Mouse (Mus musculus): ENCODE results near the gene Tcp10a.
"Not testable (repeated sequence)": the region's sequence is repeated elsewhere in the genome, so short reads cannot be mapped to it uniquely, and the experiment has no call there.

Gene Tcp10a

DNA sequence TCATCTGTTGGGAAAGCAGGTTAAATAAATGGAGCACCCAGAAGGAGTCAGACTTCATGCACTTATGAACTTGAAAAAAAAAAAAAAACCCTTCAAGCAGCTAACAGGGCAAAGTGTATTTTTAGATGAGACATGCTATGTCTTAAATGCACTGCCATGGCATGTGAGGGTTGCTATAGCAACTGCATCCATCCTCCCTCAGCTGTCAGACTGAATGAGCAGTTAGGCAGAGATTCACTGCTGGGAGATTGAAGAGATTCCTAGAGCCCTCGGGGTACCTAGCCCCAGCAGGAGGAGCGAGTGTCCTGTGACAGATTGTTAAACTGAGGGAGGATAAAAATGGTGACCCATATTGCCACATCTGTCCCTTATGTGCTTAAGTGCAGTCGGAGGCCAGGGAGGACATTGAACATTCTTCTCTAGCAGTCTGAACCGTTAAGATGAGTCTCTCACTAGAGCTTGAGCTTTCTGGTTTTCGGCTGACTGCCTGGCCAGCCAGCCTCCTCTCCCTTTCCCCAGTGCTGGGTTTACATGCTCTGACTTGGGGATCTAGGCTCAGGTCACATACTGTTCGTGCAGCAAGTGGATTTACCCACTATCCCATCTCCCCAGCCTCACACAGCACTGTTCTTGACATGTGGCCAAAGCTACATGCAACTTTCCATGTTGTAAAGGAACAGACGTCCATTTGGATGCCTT is 42.4 kb downstream of the Tcp10a start:
- DNase-seq (ENCODE audit: low spot score in 2 of 2), result not testable (repeated sequence)

DNA sequence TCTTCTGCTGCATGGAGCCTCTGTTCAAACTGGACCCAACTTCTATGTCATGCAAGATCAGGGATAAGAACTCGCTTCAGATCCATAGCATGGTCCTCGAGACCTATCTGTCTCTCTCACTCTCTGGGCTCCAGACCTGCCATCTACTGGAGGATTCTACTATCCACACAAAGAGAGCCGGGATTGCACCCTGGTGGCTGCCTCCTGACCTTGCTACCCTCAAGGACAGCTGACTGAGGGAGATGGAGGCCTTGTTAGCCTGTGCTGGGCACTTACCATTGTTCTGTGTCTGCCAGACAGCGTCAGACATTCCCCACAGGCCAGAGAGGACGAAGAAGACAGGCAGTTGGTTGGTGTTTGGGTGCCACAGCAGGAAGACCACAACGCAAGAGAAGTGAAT is 45.0 kb downstream of the Tcp10a start:
- not testable (repeated sequence) for DNase-seq (ENCODE audit: low spot score in 2 of 2)

DNA sequence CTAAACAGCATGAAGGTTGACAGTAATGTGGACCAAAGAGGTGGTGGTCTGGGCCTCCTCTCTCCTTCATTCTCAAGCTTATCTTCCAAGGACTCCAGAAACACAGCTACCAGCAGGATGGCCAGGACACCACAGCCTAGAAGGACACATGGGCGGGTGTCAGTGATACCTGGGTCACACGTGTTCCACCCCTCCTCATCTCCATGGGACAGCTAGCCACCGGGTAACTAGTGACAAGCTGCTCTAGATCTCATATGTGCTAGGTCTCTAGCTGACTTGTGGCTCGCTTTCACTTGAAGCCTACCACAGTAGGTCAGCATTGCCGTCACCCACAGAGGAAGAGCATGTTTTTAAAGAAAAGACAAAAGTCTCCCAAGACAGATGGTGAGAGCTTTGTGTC is 47.4 kb downstream of the Tcp10a start, which contains the start of gene Gm49630:
Gene Gm49630, minus strand, starts transcription at position 101 of the 400 bp plus-strand sequence.
- not testable (repeated sequence) for DNase-seq (ENCODE audit: low spot score in 2 of 2)

DNA sequence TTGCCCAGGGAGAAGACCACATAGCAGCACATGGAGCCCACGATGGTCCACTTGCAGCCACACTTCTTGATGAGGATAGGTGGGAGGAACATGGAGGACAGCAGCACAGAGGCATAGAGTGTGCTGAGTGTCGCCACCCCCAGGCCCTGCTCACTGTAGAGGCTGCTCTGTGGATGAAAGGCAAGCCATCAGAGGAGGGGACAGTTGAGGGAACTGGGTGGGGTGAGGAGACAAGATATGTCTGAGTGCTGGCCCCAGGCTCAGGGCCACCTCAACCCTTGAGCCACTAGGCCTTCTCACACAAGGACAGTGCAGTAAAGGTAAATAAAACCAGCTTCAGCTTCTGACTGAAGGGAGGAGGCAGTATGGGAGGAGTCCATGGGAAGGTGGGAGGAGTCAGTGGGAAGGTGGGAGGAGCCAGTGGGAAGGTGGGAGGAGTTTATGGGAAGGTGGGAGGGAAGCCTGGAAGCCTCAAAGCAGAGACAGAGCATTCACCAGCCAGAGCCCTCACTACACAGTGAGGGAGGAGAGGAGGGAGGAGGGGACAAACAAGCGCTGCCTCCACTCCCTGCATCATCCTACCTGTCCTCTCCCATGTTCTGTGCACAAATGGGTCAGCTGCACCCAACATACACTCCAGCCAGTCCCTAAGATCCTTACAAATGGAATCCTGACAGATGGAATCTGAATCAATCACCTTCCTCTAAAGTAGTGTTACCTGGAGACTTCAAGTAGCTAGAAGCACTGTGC is 52.7 kb downstream of the Tcp10a start:
- not testable (repeated sequence) for DNase-seq (ENCODE audit: low spot score in 2 of 2)

DNA sequence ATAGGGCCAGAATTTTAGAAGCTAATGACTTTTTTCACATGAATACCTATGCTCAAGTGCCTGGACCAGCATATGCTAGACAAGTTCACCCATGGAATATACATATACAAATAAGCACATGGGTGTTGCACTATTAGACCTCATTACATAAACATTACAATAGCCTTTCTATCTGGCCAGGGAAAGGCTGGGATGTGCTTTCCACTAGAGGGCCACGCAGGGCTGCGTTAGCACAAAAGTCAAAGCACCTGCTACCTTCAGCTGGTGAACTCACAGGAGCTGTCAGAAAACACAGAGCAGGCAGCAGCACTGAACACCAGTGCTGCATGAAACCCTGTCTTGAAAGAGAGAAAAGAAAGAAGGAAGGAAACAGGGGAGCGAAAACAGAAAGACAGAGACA is 53.5 kb downstream of the Tcp10a start:
- not testable (repeated sequence) for DNase-seq (ENCODE audit: low spot score in 2 of 2)

- not testable (repeated sequence) for DNase-seq (ENCODE audit: low spot score in 2 of 2)
Observed at GRCm38 (mm10) chr17:7382711-7383110, 58.3 kb downstream of the Tcp10a start.

DNA sequence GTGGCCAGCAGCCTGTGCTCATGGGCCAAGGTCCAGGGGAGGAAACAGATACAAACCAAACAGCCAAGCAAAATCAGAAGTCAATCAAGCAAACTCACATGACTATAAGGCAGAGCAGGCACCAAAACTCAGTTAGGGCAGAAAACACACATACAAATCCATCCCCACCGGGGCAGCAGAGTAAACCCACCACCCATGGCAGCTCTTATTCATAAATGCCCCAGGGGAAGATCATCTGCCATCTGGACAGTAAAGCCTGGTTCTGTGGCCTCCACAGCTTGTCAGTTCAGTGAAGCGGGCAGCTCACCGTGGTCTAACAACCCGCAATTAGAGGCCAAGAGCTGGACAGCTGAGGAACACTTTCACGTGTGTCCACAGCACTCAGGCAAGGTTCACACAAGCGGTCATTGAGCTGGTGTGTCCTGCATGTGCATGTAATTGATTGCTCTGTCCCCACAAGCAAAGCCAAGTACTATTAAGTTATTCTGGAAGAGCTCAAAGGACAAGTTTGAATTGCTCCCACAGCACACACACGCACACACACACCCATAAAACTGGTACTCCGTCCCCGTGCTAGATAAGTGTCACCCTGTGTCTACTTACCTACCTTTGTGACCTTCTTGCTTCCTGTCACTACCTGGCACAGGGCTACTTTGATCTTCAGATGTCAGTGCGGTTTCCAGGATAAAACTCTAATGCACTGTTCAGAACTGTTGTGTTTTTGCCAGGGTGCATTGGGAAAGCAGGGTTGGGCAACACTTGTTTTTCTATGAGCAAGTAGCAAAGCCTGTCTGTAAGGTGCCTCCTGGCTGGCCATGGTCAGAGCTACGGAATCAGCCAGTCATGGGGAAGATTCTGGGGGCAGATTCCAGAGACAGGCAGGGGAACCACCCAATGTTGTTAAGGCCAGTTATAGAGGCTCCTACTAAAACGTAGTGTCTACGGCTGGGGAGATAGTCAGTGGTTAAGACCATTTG is 59.0 kb downstream of the Tcp10a start:
- DNase-seq (ENCODE audit: low spot score in 2 of 2), result not testable (repeated sequence)

DNA sequence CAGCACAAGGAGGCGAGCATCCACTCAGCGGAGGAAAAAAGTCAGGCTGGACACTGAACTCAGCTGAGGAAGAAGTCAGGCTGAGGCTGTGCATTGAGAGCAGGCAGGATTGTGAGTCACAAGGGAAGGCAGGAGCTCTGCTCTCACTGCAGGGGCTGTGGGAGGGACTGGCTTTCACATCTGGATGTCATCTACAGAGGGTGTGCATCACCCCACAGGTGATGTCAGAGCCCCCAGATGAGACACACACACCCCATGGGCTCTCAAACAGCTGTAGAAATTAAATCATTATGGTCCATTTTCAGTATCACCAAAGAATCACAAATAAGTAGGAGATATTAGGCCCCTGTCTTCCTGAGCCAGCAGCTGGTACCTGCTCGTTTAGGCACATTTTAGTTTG is 60.9 kb downstream of the Tcp10a start, which contains the start of gene Unc93a2:
Gene Unc93a2, minus strand, starts transcription at position 101 of the 400 bp plus-strand sequence.
- not testable (repeated sequence) for DNase-seq (ENCODE audit: low spot score in 2 of 2)

GRCm38 (mm10) chr17:7386016-7386415 is 61.6 kb downstream of the Tcp10a start:
- not testable (repeated sequence) for DNase-seq (ENCODE audit: low spot score in 2 of 2)

GRCm38 (mm10) chr17:7388341-7388957 is 64.0 kb downstream of the Tcp10a start:
- not testable (repeated sequence) for DNase-seq (ENCODE audit: low spot score in 2 of 2)

- DNase-seq (ENCODE audit: low spot score in 2 of 2), result not testable (repeated sequence)
Observed at GRCm38 (mm10) chr17:7388958-7389356, 64.5 kb downstream of the Tcp10a start.

- not testable (repeated sequence) for DNase-seq (ENCODE audit: low spot score in 2 of 2)
Observed at GRCm38 (mm10) chr17:7389898-7390297, 65.5 kb downstream of the Tcp10a start.

GRCm38 (mm10) chr17:7395116-7395515 is 70.7 kb downstream of the Tcp10a start:
- DNase-seq (ENCODE audit: low spot score in 2 of 2), result not testable (repeated sequence)
